Mouse (Mus musculus) lung, adult 2 months (tissue): ENCODE measurements around the gene Ajm1.

Source experiments
- CTCF ChIP-seq: fragments of 200-500 bp; IDR thresholded peaks from 2 replicates; pipeline ENCODE4 v1.5.1; 2011; ENCODE audit warnings: mild to moderate bottlenecking, low read length, control low read depth; ENCODE audit not compliant: insufficient read depth
- POLR2A ChIP-seq: fragments of 200-500 bp; IDR thresholded peaks from 2 replicates; pipeline ENCODE4 v1.6.1; 2011; ENCODE audit warnings: low read depth, mild to moderate bottlenecking, control low read depth, low read length, borderline replicate concordance; ENCODE audit errors: extremely low read depth

DNA sequence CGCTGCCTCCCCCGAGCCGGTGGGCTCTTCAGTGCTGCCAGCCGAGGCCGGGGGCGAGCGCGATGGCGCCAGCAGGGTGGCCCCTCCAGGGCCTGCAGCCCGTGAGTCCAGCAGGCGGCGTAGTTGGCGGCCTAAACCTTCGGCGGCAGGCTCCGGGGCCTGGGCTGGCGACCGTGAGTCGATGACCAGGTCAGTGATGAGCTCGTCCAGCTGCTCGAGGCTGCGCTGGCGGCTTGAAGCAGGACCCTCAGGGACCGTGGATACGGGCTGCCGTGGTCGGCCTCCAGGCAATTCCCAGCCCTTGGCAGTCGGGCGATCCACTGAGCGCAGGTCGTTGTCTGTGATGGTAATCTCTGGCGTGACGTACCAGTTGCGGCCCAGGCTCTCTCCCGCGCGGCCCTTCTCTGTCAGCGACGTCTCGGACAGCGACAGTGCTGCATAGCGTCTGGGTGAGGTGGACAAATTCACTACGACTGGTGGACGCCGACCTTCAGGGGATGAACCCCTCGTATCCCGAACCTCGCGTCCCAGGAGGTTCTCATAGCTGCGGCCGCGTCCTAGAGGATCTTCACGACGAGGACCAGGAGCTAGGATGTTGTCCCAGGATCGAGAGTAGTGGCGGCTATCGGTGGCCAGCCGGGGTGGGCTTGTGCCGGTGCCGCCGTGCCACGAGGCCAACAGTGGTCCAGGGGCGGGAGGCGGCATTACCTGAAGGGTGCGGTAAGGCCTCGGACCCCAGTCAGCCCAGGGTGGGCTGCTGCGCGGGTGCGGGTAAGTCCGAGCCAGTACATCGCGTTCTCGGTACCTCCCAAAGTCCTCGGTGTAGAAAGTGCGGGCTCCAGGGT, 3.4 kb downstream of the Ajm1 start:
- TF ChIP-seq CTCF (no peak), POLR2A (no peak)
